Mouse (Mus musculus): ENCODE measurements around the gene Nup214.
"Not testable (repeated sequence)": the region's sequence is repeated elsewhere in the genome, so short reads cannot be mapped to it uniquely, and the experiment has no call there.

The Nup214 gene

DNA sequence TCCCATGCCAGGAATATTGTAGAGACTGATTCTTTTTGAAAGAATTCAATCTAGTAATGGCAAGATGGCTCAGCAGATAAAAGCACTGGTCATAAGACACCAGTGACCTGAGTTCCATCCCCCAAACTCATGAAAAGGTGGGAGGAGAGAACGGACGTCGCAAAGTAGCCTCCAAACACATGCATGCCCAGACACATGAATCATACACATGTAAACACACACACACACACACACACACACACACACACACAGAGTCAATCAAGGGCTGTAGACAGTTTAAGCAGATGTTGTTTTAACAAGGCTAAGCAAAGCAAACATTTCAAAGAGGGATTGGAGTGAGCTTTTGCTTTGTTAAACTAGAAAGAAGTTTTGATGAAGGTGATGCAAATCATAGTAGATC is 10.0 kb upstream of the Nup214 start:
- peak; percentile 61 for DNase-seq (ENCODE audit: low spot score)

DNA sequence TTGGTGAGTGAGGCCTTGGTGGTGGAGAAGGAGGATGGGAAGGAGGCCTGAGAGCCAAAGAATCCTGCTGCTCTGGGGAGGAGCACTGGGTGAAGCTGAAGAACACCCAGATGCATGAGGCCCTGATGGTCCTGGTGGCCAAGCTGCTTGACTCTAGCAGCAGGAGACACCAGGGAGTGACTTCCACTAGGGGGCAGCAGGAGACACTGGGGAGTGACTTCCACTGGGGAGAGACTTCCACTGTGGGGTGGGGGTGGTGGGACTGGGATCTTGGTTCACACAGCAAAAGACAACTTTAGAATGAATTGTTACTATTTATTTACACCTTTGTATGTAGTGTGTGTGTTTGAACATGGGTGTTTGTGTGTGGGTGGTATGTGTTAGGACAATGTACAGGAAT is 9.1 kb upstream of the Nup214 start:
- DNase-seq (ENCODE audit: low spot score), result peak; percentile 37

DNA sequence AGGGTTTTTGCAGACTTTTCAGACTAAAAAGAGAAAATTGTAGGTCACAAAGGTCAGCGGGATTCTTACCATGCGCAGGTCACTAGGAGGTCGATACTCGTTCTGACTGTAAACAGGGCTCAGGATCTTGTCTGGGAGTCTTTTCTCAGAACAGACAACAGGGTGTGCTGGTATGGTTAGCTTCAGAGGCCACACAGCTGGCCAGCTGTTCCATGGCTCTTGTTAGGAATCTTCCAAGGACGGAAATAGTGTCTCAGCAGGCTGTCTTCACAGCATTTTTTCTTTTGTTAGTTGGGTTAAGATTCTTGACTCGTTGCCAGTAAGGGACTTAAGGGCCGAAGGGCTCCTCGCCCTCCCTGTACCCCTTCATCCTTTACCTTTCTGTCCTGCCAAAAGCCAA is 7.4 kb upstream of the Nup214 start:
- DNase-seq (ENCODE audit: low spot score), result no peak

DNA sequence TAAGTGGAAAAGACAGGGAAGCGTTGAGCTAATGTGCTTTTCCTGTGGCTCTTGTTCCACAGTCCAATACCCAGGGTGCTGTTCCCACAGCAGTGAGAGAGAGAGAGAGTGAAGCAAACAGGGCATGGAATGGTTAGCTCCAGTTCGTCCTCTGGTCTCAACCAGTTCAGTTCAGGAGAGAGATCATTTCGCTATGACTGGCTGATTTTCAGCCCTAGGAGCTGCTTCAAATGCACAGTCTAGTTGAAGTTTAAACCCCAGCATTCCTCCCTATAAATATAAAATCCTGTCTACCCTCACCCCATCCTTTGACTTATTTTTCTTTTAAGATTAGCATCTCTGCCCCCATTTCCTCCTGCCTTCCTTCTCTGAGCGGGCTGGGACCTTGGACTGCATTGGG is 1.6 kb upstream of the Nup214 start:
- DNase-seq (ENCODE audit: low spot score), result no peak

DNA sequence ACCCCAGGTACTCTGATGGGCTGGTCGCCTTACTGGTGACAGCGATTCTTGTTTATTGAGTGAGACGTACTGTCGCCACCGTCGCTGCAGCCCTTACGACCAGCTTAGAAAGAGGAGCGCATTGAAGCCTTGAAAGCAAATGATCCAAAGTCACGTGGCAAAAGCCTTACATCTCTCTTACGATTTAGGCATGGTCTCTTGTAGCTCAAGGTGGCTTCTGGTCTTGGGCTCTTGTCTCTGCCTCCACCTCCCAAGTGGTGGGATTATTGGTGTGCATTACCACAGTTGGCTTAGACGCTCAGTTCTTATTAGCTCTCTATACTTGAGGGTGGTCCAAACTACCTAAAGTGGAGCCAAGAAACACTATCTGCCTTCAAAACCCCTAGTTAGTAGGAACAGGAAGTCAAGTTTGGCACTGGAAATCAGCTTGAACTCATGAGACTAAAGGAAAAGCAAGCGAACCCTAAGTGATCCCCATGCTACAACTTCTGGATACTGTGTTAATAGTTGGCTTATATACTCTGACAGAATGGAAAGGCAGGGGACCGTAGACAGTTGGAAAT is 654 bp downstream of the Nup214 start:
- DNase-seq (ENCODE audit: low spot score), result no peak

DNA sequence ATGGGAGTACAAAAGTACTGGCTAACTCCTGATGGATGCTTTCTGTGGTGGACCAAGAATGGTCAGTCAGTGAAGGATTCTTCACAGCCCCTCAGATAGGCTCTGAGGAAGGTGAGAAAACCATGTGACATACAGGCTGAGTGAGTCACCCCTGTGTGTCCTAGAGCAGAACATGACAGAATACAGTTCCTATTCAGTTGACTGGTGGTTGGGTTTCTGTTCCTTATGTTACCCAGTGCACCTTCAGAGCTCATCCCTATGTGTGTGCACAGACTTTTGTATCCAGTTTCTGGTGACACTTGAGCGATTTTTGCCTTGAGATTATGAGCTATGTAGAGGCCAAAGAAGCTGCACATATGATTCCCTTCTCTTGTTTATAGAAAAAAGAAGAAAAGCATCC is 13.5 kb downstream of the Nup214 start:
- no peak for DNase-seq (ENCODE audit: low spot score)

DNA sequence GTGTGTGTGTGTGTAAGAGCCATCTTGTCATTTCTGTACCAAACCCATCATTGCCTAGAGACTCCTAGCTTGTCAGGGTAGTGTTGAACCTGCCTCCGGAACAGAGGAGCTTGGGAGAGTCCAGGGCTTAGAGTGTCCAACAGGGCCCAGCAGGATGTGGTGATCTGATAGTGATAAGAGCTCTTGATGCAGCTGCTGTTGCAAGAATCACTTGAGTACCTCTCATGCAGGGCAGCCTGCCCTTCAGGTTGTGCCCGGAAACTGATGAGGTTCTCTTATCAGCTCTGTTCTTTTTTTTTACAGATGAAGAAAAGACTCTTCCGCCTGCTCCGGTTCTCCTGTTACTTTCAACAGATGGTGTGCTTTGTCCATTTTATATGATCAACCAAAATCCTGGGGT is 16.7 kb downstream of the Nup214 start:
- DNase-seq (ENCODE audit: low spot score), result no peak

DNA sequence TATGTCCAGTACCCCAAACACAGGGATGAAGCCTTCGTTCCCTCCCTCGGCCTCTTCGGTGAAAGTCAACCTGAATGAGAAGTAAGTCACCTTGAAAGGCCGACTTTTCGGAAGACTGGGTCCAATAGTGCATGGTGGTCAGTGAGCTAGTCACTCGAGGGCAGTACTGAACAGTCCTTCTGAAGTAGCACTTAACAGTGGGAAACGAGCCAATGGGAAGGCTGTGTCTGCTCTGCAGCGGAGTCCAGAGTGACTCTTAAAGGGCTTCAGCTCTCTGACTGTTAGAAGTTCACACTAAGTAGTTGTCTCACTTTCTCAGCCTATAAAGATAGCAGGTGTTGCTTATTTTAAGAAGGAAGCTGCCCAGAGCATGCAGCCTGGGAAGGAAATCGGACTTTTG is 20.7 kb downstream of the Nup214 start:
- no peak for DNase-seq (ENCODE audit: low spot score)

DNA sequence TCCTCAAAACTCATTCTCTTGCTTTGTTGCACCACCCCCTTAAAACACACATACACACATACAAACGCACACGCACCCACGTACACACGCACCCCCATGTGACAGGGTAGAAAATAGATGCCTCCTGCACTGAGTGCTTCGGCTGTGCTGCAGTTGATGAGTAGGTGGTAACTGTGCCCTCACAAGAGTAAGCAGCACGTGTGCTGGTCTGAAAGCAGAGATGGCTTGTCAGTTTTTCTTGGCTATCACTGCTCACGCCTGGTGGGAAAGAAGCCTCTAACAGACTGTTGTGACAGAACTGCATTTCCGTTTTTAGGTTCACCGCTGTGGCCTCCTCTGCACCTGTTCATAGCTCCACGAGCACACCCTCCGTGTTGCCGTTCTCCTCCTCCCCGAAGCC is 21.8 kb downstream of the Nup214 start:
- no peak for DNase-seq (ENCODE audit: low spot score)

DNA sequence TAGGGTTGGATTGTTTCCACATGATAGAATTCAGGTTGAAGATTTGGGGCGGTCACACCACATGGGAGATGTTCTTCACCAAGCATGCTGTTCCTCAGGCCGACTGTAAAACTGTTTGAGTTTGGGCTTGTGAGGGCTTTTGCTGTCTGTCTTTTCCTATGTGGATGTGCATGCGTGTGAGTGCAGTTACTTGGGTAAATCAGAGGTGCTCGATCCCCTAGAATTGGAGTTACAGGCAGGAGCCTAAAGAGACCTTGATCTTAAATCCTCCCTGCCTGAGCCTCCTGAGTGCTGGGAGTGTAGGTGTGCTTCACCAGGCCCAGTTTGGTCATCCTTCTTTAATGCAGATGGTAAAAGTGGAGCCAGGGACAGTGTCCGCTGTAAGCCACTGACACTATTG is 23.3 kb downstream of the Nup214 start:
- no peak for DNase-seq (ENCODE audit: low spot score)

DNA sequence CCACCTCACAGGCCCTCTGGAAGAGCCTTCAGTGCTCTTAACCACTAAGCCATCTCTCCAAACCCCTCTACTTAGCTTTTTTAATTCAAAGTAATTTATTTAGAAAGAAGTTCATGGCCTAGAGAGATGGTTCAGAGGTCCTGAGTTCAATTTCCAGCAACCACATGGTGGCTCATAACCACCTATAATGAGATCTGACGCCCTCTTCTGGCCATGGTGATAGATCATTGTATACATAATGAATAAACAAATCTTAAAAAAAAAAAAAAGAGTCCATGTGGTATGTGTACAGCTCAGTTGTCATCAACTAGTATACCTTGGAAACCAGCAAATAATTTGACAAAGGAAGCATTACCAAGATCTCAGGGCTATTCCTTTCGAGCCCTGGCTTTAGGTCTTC is 24.2 kb downstream of the Nup214 start:
- DNase-seq (ENCODE audit: low spot score), result no peak

DNA sequence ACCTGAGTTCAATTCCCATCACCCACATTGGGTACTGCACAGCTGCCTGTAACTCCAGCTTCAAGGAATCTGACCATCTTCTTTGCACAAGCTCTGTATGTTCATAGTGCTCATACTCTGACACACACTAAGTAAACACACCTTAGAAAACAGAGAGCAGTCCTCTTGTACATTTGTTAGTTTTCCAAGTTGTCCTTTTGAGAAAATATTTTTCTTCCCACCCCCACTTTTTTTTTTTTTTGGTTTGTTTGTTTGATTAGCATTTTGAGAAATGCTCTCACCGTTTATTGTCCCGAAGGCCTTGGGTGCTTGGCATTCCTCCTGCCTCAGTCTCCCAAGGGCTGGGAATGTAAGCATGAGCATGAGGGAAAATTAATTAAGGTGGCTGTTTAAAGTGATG is 34.1 kb downstream of the Nup214 start:
- DNase-seq (ENCODE audit: low spot score), result no peak

DNA sequence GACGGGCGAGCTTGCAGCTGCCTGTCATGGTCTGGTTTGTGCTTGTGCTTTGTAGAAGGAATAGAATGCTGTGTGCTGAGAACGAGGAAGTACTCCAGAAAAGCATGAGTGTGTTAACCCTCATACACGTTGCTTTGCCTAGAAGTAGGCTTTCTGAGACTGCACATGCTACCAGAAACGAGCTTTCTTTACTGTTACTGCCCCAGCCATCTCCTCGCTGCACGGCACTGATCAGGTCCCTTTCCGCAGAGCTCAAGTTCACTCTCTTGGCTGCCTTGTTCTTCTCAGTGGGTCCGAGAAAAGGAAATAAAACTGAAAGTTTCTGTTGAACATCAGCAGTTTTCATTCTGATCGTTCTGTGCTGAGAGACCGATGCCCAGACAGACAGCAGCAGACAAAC is 34.5 kb downstream of the Nup214 start:
- DNase-seq (ENCODE audit: low spot score), result no peak

DNA sequence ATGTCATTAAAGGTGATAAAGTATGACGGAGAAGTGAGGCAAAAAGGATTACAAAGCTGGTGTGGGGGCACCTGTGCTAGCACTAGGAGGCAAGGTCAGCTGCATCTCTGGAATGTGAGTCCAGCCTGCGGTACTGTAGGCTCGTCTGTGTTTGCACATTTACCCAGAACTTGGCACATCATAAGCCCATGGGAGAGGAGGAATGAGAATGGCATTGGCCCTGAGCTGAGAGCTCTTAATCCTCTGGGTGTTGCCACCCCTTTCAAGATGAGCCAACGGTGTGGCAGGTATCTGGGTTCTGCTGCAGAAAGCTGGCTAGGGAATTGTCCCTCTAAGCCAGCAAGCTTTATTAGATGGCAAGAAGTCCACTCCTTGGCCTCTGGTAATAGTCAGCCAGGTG is 45.5 kb downstream of the Nup214 start:
- no peak for DNase-seq (ENCODE audit: low spot score)

DNA sequence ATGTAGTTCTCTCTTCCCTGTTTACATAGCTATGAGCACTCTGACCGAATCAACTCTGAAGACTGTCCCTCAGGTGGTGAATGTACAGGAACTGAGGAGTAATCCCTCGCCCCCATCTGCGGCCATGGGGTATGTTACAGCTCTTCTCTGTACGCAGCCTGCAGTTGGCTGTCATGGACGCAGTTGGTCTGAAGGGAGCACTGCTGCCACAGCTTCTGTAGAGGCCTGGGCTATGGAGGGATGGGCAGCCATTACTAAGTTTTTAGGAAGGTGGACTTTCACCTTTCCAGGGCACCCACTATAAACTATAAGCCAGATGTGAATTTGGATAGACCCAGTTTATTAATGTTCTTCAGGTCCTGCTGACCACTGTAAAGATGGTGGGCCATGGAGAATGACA is 46.0 kb downstream of the Nup214 start:
- DNase-seq (ENCODE audit: low spot score), result no peak

DNA sequence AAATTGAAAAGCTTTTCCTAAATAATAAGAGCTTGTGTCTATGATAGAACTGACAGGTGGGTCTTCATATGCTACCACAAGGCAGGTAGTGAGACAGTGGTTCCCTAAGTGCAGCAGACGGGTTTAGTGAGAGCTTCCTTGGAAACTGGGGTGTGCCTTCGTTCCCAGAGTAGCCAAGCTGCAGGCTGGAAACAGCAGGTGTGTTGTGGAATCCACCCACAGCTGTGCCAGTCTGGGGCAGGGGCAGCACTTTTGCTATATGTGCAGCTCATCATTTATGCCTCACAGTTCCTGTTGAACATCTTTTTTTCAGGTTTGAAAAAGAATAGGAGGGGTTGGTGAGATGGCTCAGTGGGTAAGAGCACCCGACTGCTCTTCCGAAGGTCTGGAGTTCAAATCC is 50.1 kb downstream of the Nup214 start:
- no peak for DNase-seq (ENCODE audit: low spot score)

DNA sequence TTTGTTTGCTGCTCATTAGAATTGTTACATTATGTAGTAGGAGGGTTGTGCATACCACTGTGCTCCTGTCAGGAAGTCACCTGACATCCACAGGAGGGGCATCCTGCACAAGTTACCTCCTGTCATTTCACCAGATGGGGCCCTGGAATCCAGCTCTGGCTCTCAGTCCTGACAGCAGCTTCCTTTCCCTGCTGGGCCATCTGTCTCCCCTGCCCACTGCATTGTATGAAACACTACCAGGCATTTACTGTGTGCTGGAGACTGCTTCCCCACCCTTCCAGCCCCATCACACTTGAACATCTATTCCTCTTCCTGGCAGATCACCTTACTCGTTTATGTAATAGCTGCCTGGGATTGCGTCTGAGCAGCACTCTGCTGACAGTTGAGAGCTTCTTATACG is 55.4 kb downstream of the Nup214 start:
- no peak for DNase-seq (ENCODE audit: low spot score)

DNA sequence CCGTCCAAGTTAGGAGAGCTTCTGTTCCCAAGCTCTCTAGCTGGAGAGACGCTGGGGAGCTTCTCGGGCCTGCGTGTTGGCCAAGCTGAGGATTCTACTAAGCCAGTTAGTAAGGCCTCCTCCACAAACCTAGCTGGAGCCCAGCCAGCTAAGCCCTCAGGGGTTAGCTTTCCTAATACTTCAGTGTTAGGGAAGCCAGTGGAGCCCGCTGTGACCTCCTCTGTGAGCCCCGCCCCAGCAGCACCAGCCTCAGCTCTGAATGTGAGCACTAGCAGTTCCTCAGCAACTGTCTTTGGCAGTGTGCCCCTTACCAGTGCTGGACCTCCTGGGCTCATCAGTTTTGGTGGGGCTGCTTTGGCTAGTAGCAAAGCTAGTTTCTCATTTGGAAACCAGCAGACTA is 59.2 kb downstream of the Nup214 start:
- peak; percentile 33 for DNase-seq (ENCODE audit: low spot score)

DNA sequence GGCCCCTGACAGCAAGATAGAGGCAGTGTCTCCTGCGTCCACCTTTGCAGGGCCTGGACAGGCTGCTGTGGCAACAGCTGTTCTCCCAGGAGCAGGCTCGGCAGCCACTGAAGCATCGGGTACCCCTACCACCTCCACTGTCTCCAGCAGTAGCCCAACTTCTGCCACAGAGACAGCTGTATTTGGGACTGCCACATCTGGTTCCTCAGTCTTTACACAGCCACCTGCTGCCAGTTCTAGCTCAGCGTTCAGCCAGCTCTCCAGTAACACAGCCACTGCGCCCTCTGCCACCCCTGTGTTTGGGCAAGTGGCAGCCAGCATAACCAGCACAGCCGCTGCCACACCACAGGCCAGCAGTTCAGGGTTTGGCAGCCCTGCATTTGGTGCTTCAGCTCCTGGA is 60.0 kb downstream of the Nup214 start:
- no peak for DNase-seq (ENCODE audit: low spot score)

DNA sequence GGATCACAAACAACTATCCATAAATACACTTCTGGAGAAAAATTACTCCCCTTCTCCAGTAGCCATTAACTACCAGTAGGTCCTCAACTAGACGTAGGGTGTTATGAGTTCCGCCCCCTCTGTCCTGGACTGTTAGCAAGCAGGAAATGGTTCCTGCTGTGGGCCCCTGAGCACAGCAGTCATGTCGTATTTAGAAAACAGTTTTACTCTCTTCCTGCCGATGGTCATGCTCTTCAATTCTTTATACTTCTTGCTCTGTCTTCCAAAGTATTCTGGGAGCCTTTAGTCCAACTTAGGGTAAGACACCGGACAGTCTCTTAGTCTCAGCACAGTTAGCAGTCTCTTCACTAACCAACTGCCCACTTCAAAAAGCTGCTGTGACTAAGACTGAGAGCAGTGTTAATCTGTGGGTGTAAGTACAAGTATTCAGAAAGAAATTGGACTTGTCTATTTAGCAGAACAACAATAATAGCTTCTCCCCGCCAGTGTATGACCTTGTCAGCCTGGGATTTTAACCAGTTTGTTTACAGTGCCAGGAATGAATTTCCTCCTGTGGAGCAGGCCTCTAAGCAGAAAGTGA is 63.1 kb downstream of the Nup214 start:
- DNase-seq (ENCODE audit: low spot score), result no peak

DNA sequence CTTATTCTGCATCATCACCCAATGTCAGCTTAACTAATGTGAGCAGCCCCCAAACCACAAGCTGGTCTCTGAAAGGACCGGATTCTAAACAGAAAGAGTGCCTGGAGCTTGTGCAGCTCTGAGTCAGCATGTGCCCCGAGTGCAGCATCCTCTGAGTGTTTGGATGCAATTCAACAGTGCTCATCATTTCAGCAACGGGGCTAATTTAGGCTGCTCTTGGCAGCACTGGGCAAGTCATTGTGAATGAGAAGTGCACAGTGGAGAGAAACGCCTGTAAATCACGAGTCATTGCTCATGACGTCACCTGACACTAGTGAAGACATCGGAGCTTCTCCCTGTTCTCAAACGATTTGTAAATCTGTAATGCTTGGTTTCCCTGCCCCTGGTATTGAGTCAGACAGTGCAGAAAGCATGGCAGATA is 64.4 kb downstream of the Nup214 start:
- DNase-seq (ENCODE audit: low spot score), result no peak

DNA sequence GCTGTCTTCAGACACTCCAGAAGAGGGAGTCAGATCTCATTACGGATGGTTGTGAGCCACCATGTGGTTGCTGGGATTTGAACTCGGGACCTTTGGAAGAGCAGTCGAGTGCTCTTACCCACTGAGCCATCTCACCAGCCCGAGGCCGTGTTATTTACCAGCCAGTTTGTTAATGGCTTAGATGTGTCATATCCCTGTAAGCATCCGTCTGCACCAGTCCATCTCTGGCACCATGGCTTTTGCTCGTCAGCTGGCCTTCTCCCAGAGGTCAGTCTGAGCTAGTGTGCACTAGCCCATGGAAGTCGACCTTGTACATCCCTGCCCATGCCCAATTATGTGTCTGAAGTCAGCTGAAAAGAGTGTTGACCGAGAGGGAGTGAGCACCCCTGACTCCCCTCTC is 66.4 kb downstream of the Nup214 start:
- DNase-seq (ENCODE audit: low spot score), result not testable (repeated sequence)

DNA sequence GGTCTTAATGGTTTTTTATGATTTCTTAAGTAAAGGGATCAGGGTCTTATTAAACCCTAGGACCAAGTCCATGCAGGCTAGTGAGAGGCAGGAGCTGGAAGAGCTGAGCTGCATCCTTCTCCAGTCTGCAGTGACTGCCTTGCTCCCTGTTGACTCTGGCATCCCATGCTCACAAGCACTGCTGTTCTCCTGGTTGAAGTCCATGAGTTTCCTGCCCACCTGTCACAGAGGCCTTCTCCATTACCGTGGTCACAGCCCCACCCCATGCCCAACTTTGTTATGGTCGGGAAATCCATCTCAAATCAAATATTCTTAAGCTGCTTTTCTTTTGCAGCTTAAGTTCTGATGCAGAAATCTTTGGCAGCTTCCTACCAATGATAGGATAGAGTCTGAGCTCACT is 66.9 kb downstream of the Nup214 start:
- no peak for DNase-seq (ENCODE audit: low spot score)

DNA sequence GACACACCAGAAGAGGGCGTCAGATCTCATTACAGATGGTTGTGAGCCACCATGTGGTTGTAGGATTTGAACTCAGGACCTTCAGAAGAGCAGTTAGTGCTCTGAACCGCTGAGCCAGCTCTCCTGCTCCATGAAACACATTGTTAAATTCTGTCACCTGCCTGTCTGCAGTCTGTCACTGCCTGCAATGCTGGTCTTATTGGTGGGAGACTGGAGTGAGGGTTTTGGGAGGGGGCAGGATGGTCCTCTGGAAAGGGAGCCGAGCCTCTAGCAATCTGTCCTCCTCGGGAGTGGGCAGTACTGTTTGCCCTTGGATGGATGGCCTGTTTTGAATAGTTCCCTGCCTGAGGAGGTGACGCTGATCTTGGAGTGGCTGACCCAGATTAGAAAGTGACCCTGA is 69.6 kb downstream of the Nup214 start:
- DNase-seq (ENCODE audit: low spot score), result no peak

DNA sequence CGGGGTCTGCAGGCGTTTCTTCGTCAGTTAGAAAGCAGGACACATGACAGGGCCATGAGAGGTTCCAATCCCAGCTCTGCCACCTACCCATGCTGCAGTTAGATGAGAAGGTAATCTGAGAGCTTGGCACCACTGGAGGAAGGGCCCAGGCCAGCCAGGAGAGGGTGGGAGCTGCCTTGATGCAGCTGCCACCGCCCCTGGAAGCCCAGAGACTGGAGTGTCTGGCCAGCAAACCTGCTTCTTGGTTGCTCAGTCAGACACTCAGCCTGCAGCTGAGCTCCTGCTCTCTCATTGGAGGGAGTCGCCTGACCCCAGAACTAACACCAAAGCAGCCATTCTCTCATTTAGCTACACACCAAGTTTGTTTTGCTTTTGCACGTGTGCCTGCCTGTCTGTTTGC is 71.1 kb downstream of the Nup214 start:
- DNase-seq (ENCODE audit: low spot score), result no peak

Measured in urinary bladder, postnatal 14 days (tissue).